Mouse (Mus musculus) embryonic facial prominence, embryonic 12.5 days (tissue): ENCODE measurements around the gene Sypl2. TPM values are rescaled to one million over a fixed set of nuclear protein-coding genes. Genes with fewer than 3 reads are reported as not detected.
A peak's percentile ranks its signal among the peaks of the same experiment; 100 is the strongest.

Experiments used
- ATAC-seq: fragments of 200-750 bp; cut with Nextera tagmentation; 2 replicates; pipeline ENCODE4 v1.8.0; 2017; ENCODE audit not compliant: insufficient number of reproducible peaks, insufficient read depth, low FRiP score, low TSS enrichment
- H3K27ac ChIP-seq: fragments of 300-500 bp; sonication (generic); 2 replicates; pipeline ENCODE4 v1.5.1; 2016; ENCODE audit warnings: mild to moderate bottlenecking
- H3K27me3 ChIP-seq: fragments of 300-500 bp; sonication (generic); 2 replicates; pipeline ENCODE4 v1.6.1; 2016; ENCODE audit warnings: mild to moderate bottlenecking, moderate library complexity
- H3K36me3 ChIP-seq: fragments of 300-500 bp; sonication (generic); 2 replicates; pipeline ENCODE4 v1.6.1; 2016; ENCODE audit warnings: mild to moderate bottlenecking
- H3K4me1 ChIP-seq: fragments of 300-500 bp; sonication (generic); 2 replicates; pipeline ENCODE4 v1.6.1; 2016
- H3K4me2 ChIP-seq: fragments of 300-500 bp; sonication (generic); replicated peaks from 2 replicates; pipeline ENCODE4 v1.6.1; 2016; ENCODE audit warnings: mild to moderate bottlenecking, moderate library complexity
- H3K4me3 ChIP-seq: fragments of 300-500 bp; sonication (generic); 2 replicates; pipeline ENCODE4 v1.5.1; 2016; ENCODE audit warnings: mild to moderate bottlenecking
- H3K9ac ChIP-seq: fragments of 300-500 bp; sonication (generic); 2 replicates; pipeline ENCODE4 v1.6.1; 2016; ENCODE audit warnings: mild to moderate bottlenecking, moderate library complexity
- H3K9me3 ChIP-seq: fragments of 300-500 bp; sonication (generic); 2 replicates; pipeline ENCODE4 v1.6.1; 2016; ENCODE audit warnings: mild to moderate bottlenecking, moderate library complexity
- WGBS: fragments of 180-500 bp; shearing (Covaris S2); methylation state at CpG from one replicate; pipeline ENCODE4 v1.1.7; 2016; 5-methylcytosine and 5-hydroxymethylcytosine counted together
- polyA plus RNA-seq: library from polyadenylated mRNA; unstranded; fragments of >200 nt; fragmentation: Nextera tagmentation; extraction: Ambion mirVana; gene quantifications from 2 replicates; pipeline ENCODE4 v1.2.1, GENCODE M21; 2016

Gene Sypl2
- polyA plus RNA-seq, 1 experiment from 2014 or later, result 1.1 TPM

GRCm38 (mm10) chr3:108220661-108221060 lies 5.8 kb downstream of the Sypl2 start:
- WGBS, result 79% methylated on average over 3 of the region's 3 CpGs
- ATAC-seq, result no peak
- H3K4me1 ChIP-seq, result no peaks in the 10 kb centered on the region
- no peak overlapping the region for H3K27ac ChIP-seq
- no peaks in the 10 kb centered on the region for H3K9me3 ChIP-seq
- H3K4me2 ChIP-seq, result no peak overlapping the region
- no peak overlapping the region for H3K4me3 ChIP-seq
- H3K36me3 ChIP-seq, result no peaks in the 10 kb centered on the region
- peaks cover 38% of the 10 kb centered on the region for H3K27me3 ChIP-seq
- no peak overlapping the region for H3K9ac ChIP-seq

- Histone ChIP-seq H3K4me1 (0 out of 2 replicates have a peak, but pooled peaks cover 3% of the 10 kb centered on the region), H3K27ac (no peak overlapping the region), H3K27me3 (peaks cover 3% of the 10 kb centered on the region; the same call in 1 of the 2 replicates), H3K9ac (no peak overlapping the region), H3K9me3 (no peaks in the 10 kb centered on the region), H3K4me2 (no peak overlapping the region), H3K36me3 (no peaks in the 10 kb centered on the region), H3K4me3 (no peak overlapping the region)
- no peak for ATAC-seq
- WGBS, result 14% methylated on average over 5 of the region's 5 CpGs
Measured at GRCm38 (mm10) chr3:108214734-108215133, 11.7 kb downstream of the Sypl2 start.

- peaks cover 16% of the 10 kb centered on the region for H3K4me1 ChIP-seq
- H3K36me3 ChIP-seq, result 0 out of 2 replicates have a peak, but pooled peaks cover 6% of the 10 kb centered on the region
- H3K4me2 ChIP-seq, result no peak overlapping the region
- no peak overlapping the region for H3K9ac ChIP-seq
- H3K4me3 ChIP-seq, result no peak overlapping the region
- ATAC-seq, result no peak
- H3K27me3 ChIP-seq, result no peaks in the 10 kb centered on the region; the same call in 1 of the 2 replicates
- no peaks in the 10 kb centered on the region for H3K9me3 ChIP-seq
- 75% methylated on average over 8 of the region's 8 CpGs for WGBS
- H3K27ac ChIP-seq, result no peak overlapping the region
Measured at GRCm38 (mm10) chr3:108212406-108212805, 14.0 kb downstream of the Sypl2 start.

- no peak overlapping the region for H3K4me2 ChIP-seq
- no peak overlapping the region; the same call in 1 of the 2 replicates for H3K27ac ChIP-seq
- WGBS, result 91% methylated on average over 6 of the region's 6 CpGs
- no peak for ATAC-seq
- H3K4me1 ChIP-seq, result peaks cover 16% of the 10 kb centered on the region
- peaks cover 11% of the 10 kb centered on the region for H3K36me3 ChIP-seq
- H3K9ac ChIP-seq, result no peak overlapping the region
- no peaks in the 10 kb centered on the region for H3K9me3 ChIP-seq
- no peak overlapping the region for H3K4me3 ChIP-seq
- no peaks in the 10 kb centered on the region; the same call in 1 of the 2 replicates for H3K27me3 ChIP-seq
Measured at GRCm38 (mm10) chr3:108211845-108212244, 14.6 kb downstream of the Sypl2 start.

- H3K9me3 ChIP-seq, result no peaks in the 10 kb centered on the region
- H3K4me1 ChIP-seq, result peaks cover 16% of the 10 kb centered on the region
- peak within 1 kb of the TSS; percentile 58 for H3K4me3 ChIP-seq
- peak within 1 kb of the TSS; percentile 87 for H3K4me2 ChIP-seq
- 1% methylated on average over 14 of the region's 14 CpGs for WGBS
- ATAC-seq, result peak; percentile 83
- H3K27me3 ChIP-seq, result no peaks in the 10 kb centered on the region
- H3K9ac ChIP-seq, result peak within 1 kb of the TSS; percentile 71
- peaks cover 22% of the 10 kb centered on the region for H3K36me3 ChIP-seq
- peak within 1 kb of the TSS; percentile 93 for H3K27ac ChIP-seq
Measured at GRCm38 (mm10) chr3:108210771-108211139, 15.7 kb downstream of the Sypl2 start, which contains the start of gene Atxn7l2. Gene Atxn7l2, minus strand, starts transcription at chr3:108210934.

GRCm38 (mm10) chr3:108209946-108210770 lies 16.3 kb downstream of the Sypl2 start:
- peak; percentile 94 for ATAC-seq
- Histone ChIP-seq H3K36me3 (peaks cover 28% of the 10 kb centered on the region), H3K4me1 (peaks cover 16% of the 10 kb centered on the region), H3K27ac (peak overlapping the region; percentile 93), H3K27me3 (no peaks in the 10 kb centered on the region), H3K4me2 (peak overlapping the region; percentile 87), H3K9ac (peak overlapping the region; percentile 71), H3K9me3 (no peaks in the 10 kb centered on the region), H3K4me3 (peak overlapping the region; percentile 58)
- WGBS, result under 1% methylated on average over 70 of the region's 72 CpGs

GRCm38 (mm10) chr3:108209536-108209935 lies 16.9 kb downstream of the Sypl2 start:
- Histone ChIP-seq H3K9ac (peak overlapping the region; percentile 71), H3K27me3 (no peaks in the 10 kb centered on the region), H3K36me3 (peaks cover 35% of the 10 kb centered on the region), H3K27ac (peak overlapping the region; percentile 93), H3K9me3 (no peaks in the 10 kb centered on the region), H3K4me3 (peak overlapping the region; percentile 58), H3K4me1 (peaks cover 16% of the 10 kb centered on the region), H3K4me2 (peak overlapping the region; percentile 87)
- 9% methylated on average over 8 of the region's 8 CpGs for WGBS
- no peak for ATAC-seq

- Histone ChIP-seq H3K4me3 (peak overlapping the region; percentile 58), H3K9ac (peak overlapping the region; percentile 71), H3K4me1 (peaks cover 16% of the 10 kb centered on the region), H3K36me3 (peaks cover 37% of the 10 kb centered on the region), H3K4me2 (peak overlapping the region; percentile 87), H3K27ac (0 out of 2 replicates have a peak overlapping the region, but pooled peaks have one; percentile 93), H3K9me3 (no peaks in the 10 kb centered on the region), H3K27me3 (no peaks in the 10 kb centered on the region)
- ATAC-seq, result no peak
- WGBS, result 67% methylated on average over 3 of the region's 3 CpGs
Measured at GRCm38 (mm10) chr3:108209001-108209400, 17.4 kb downstream of the Sypl2 start.

GRCm38 (mm10) chr3:108206731-108207375 lies 19.6 kb downstream of the Sypl2 start:
- Histone ChIP-seq H3K4me3 (no peak overlapping the region), H3K27me3 (no peaks in the 10 kb centered on the region), H3K36me3 (peaks cover 51% of the 10 kb centered on the region), H3K4me2 (no peak overlapping the region), H3K4me1 (peaks cover 16% of the 10 kb centered on the region), H3K9me3 (no peaks in the 10 kb centered on the region), H3K27ac (no peak overlapping the region), H3K9ac (no peak overlapping the region)
- 87% methylated on average over 15 of the region's 15 CpGs for WGBS
- ATAC-seq, result no peak

- no peak for ATAC-seq
- H3K9me3 ChIP-seq, result no peaks in the 10 kb centered on the region
- peaks cover 20% of the 10 kb centered on the region for H3K4me1 ChIP-seq
- no peak overlapping the region for H3K4me3 ChIP-seq
- H3K36me3 ChIP-seq, result peaks cover 51% of the 10 kb centered on the region
- no peak overlapping the region for H3K27ac ChIP-seq
- no peak overlapping the region for H3K4me2 ChIP-seq
- 90% methylated on average over 8 of the region's 8 CpGs for WGBS
- H3K9ac ChIP-seq, result no peak overlapping the region
- H3K27me3 ChIP-seq, result no peaks in the 10 kb centered on the region
Measured at GRCm38 (mm10) chr3:108205601-108206000, 20.8 kb downstream of the Sypl2 start.

GRCm38 (mm10) chr3:108204470-108204869 lies 22.0 kb downstream of the Sypl2 start:
- ATAC-seq, result no peak
- Histone ChIP-seq H3K4me3 (no peak overlapping the region), H3K27ac (no peak overlapping the region), H3K27me3 (no peaks in the 10 kb centered on the region), H3K9ac (no peak overlapping the region), H3K4me2 (no peak overlapping the region), H3K9me3 (no peaks in the 10 kb centered on the region), H3K4me1 (peaks cover 19% of the 10 kb centered on the region), H3K36me3 (peaks cover 51% of the 10 kb centered on the region)
- 80% methylated on average over 11 of the region's 11 CpGs for WGBS
